Mouse (Mus musculus) spleen, adult 2 months (tissue): ENCODE data around the gene Snx25.

Source experiments
- CTCF ChIP-seq: fragments of 200-500 bp; IDR thresholded peaks from 2 replicates; pipeline ENCODE4 v1.5.1; 2011; ENCODE audit warnings: mild to moderate bottlenecking, inconsistent platforms; ENCODE audit not compliant: insufficient read depth, insufficient read length, insufficient replicate concordance; ENCODE audit errors: extremely low read depth
- POLR2A ChIP-seq: fragments of 200-500 bp; IDR thresholded peaks from 2 replicates; pipeline ENCODE4 v1.6.1; 2011; ENCODE audit warnings: low read depth, low read length, inconsistent platforms

DNA sequence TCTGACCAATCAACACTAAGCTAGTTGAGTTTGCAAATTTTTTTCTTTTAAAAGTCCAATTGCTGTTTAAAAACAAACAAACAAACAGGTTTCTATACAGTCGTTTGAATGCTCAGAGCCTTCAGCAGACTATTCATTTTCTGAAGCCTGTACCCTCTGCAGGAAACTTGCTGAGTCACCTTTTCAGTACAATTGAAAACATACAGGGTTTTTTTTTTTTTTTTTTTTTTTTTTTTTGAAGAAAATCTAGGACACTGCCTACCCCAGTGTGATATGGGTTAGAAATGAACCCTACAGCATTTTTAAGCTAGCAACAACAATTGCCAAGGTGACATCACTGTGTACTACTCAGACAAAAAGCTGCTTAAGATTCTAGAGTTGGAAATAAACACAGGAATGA lies 8.0 kb downstream of the Snx25 start:
- TF ChIP-seq POLR2A (no peak), CTCF (no peak)
